Mouse (Mus musculus): ENCODE results near the gene Gm37240. TPM values are rescaled to one million over a fixed set of nuclear protein-coding genes. Genes with fewer than 3 reads are reported as not detected.

Gm37240 gene
- polyA plus RNA-seq, 2 experiments from 2014 or later = 2.9 to 4.3 TPM

- no peak for ATAC-seq
These were observed 1405.2 kb downstream of the Gm37240 start for GRCm38 (mm10) chr3:84482121-84482520.

- no peak for ATAC-seq
These were observed 1406.2 kb downstream of the Gm37240 start for GRCm38 (mm10) chr3:84481104-84481503.

- peak; percentile 64 for ATAC-seq
These were observed 1407.1 kb downstream of the Gm37240 start, which contains the start of gene Fhdc1 for GRCm38 (mm10) chr3:84480006-84480897. Gene Fhdc1 (minus strand): TSS chr3:84480429.

GRCm38 (mm10) chr3:84479293-84480005 is 1407.9 kb downstream of the Gm37240 start:
- ATAC-seq = no peak

- no peak for ATAC-seq
These were observed 1408.4 kb downstream of the Gm37240 start for GRCm38 (mm10) chr3:84478896-84479292.

GRCm38 (mm10) chr3:84478195-84478594 is 1409.1 kb downstream of the Gm37240 start:
- no peak for ATAC-seq

GRCm38 (mm10) chr3:84477498-84477897 is 1409.8 kb downstream of the Gm37240 start:
- no peak for ATAC-seq

GRCm38 (mm10) chr3:84474981-84475775 is 1412.1 kb downstream of the Gm37240 start:
- ATAC-seq = no peak

- ATAC-seq = no peak
These were observed 1412.9 kb downstream of the Gm37240 start for GRCm38 (mm10) chr3:84474398-84474797.

- no peak for ATAC-seq
These were observed 1414.4 kb downstream of the Gm37240 start for GRCm38 (mm10) chr3:84472955-84473354.

- no peak for ATAC-seq
These were observed 1414.8 kb downstream of the Gm37240 start for GRCm38 (mm10) chr3:84472527-84472926.

GRCm38 (mm10) chr3:84471146-84471545 is 1416.2 kb downstream of the Gm37240 start:
- ATAC-seq = no peak

GRCm38 (mm10) chr3:84468111-84468453 is 1419.2 kb downstream of the Gm37240 start:
- ATAC-seq = no peak

- no peak for ATAC-seq
These were observed 1419.8 kb downstream of the Gm37240 start for GRCm38 (mm10) chr3:84467419-84468110.

GRCm38 (mm10) chr3:84465822-84466500 is 1421.4 kb downstream of the Gm37240 start:
- ATAC-seq = no peak

GRCm38 (mm10) chr3:84461687-84462086 is 1425.6 kb downstream of the Gm37240 start:
- ATAC-seq = no peak

- no peak for ATAC-seq
These were observed 1426.4 kb downstream of the Gm37240 start for GRCm38 (mm10) chr3:84460952-84461351.

- ATAC-seq = no peak
These were observed 1426.8 kb downstream of the Gm37240 start for GRCm38 (mm10) chr3:84460499-84460898.

- no peak for ATAC-seq
These were observed 1431.4 kb downstream of the Gm37240 start for GRCm38 (mm10) chr3:84455733-84456417.

GRCm38 (mm10) chr3:84450651-84451050 is 1436.7 kb downstream of the Gm37240 start:
- no peak for ATAC-seq

- ATAC-seq = no peak
These were observed 1438.3 kb downstream of the Gm37240 start for GRCm38 (mm10) chr3:84449015-84449414.

Data from activated CD4-positive, CD25-positive, alpha-beta regulatory T cell, adult 4 months (primary cell).